Mouse (Mus musculus): ENCODE data around the gene Ift81. TPM values are rescaled to one million over a fixed set of nuclear protein-coding genes. Genes with fewer than 3 reads are reported as not detected.
A peak's percentile ranks its signal among the peaks of the same experiment; 100 is the strongest.

The Ift81 gene
- polyA plus RNA-seq, 1 experiment = 3.4 TPM

DNA sequence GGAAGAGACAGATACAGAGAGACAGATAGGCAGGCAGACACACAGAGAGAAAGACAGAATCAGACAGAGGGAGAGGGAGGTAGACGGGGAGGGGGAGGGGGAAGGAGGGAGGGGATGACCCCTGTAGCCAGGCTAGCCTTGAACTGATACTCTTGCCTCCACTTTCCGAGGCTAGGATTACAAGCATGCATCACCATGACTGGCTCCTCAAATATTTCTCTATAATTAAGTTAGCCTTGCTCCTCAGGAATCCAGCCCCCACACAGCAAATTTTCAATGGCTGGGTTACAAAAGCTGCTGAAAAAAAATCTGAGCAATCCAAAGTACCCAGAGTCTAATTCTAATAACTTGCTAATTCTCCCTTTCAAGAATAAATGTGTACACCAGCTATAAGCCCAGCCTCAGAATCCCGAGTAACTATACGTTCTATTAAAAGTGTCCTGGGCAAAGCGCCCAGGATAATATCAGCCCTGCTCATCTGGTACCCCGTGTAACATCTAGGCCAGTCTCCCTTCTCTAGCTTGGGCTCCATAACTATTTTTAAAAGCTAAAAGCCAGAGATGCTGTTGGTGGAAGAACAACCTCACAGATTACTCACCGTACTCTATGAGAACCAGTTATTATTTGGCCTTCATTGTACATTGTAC lies 37.5 kb downstream of the Ift81 start:
- WGBS = 52% methylated on average over 7 of the region's 7 CpGs
- H3K27ac ChIP-seq (ENCODE audit: insufficient read depth, low read depth, low read length) = no peak overlapping the region
- no peak for DNase-seq

DNA sequence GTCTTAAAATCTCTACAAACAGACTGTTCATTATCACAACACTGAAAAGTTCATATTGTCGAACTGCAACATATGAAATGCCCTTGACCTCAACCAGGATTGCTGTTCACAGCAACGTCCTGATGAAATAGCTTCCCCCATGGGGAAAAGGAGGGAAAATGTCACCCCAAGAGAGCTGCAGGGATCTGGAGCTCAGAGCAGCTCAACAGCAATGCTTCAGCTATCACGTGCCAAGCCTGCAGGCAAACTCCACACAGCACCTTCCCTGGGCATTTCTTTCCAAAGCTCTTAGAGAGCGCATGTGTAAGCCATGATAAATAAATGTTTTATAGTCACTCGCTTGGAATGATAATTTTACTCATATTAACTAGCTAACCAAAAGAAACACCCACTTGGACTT lies 42.3 kb downstream of the Ift81 start:
- WGBS = 42% methylated on average over 5 of the region's 5 CpGs
- Histone ChIP-seq H3K27ac (ENCODE audit: insufficient read depth, low read depth, low read length) (peak overlapping the region; percentile 10; the same call in 1 of the 2 replicates), H3K36me3 (ENCODE audit: control insufficient read depth, insufficient read depth, low read length) (0 out of 2 replicates have a peak, but pooled peaks cover 1% of the 10 kb centered on the region), H3K27me3 (replicated peaks; ENCODE audit: control insufficient read depth, insufficient read depth, low read length) (no peaks in the 10 kb centered on the region), H3K4me3 (ENCODE audit: insufficient read depth, low read depth, low read length) (no peak overlapping the region), H3K4me1 (ENCODE audit: control insufficient read depth, insufficient read depth, low read length) (peaks cover 3% of the 10 kb centered on the region; the same call in 1 of the 2 replicates)
- no peak for TF ChIP-seq CTCF (conservative IDR thresholded peaks at IDR 0.05; ENCODE audit: insufficient read depth, insufficient read length, low read depth, low read length)
- no peak for TF ChIP-seq POLR2A (IDR thresholded peaks at IDR 0.05; ENCODE audit: low read depth, low read length)
- peak; percentile 45 for DNase-seq

More for the DNA sequence above, 37.5 kb downstream of the Ift81 start:
- no peaks in the 10 kb centered on the region for H3K27me3 ChIP-seq (replicated peaks; ENCODE audit: control insufficient read depth, insufficient read depth, low read length)
- H3K4me1 ChIP-seq (ENCODE audit: control insufficient read depth, insufficient read depth, low read length) = no peaks in the 10 kb centered on the region; the same call in 1 of the 2 replicates
- no peak for TF ChIP-seq POLR2A (IDR thresholded peaks at IDR 0.05; ENCODE audit: low read depth, low read length)
- no peak for TF ChIP-seq CTCF (conservative IDR thresholded peaks at IDR 0.05; ENCODE audit: insufficient read depth, insufficient read length, low read depth, low read length)
- no peaks in the 10 kb centered on the region; the same call in 1 of the 2 replicates for H3K36me3 ChIP-seq (ENCODE audit: control insufficient read depth, insufficient read depth, low read length)
- no peak overlapping the region for H3K4me3 ChIP-seq (ENCODE audit: insufficient read depth, low read depth, low read length)

DNA sequence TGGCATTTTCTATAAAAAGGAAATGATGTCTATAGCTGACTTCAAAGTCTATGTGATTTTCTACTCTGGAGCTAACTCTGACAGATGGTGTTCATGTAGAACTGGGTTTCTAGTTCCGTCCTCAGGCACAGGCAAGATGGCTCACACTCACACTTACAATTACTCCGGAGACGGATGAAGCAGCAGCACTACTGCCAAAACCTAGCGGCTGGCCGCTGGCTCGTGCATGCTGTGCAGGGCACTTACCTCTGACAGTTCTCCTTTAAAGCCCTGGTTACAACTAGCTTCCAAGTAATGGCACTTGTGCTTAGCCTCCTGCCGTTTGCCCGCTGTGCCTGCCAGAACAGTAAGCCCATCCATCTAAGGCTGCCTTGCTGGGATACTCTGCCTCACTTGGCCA lies 47.7 kb downstream of the Ift81 start:
- 0 out of 2 replicates have a peak, but pooled peaks cover 1% of the 10 kb centered on the region for H3K36me3 ChIP-seq (ENCODE audit: control insufficient read depth, insufficient read depth, low read length)
- H3K4me1 ChIP-seq (ENCODE audit: control insufficient read depth, insufficient read depth, low read length) = peaks cover 3% of the 10 kb centered on the region; the same call in 1 of the 2 replicates
- no peak overlapping the region for H3K4me3 ChIP-seq (ENCODE audit: insufficient read depth, low read depth, low read length)
- no peaks in the 10 kb centered on the region for H3K27me3 ChIP-seq (replicated peaks; ENCODE audit: control insufficient read depth, insufficient read depth, low read length)
- WGBS = 87% methylated on average over 8 of the region's 8 CpGs
- no peak for TF ChIP-seq CTCF (conservative IDR thresholded peaks at IDR 0.05; ENCODE audit: insufficient read depth, insufficient read length, low read depth, low read length)
- TF ChIP-seq POLR2A (IDR thresholded peaks at IDR 0.05; ENCODE audit: low read depth, low read length) = no peak
- H3K27ac ChIP-seq (ENCODE audit: insufficient read depth, low read depth, low read length) = no peak overlapping the region
- DNase-seq = no peak

DNA sequence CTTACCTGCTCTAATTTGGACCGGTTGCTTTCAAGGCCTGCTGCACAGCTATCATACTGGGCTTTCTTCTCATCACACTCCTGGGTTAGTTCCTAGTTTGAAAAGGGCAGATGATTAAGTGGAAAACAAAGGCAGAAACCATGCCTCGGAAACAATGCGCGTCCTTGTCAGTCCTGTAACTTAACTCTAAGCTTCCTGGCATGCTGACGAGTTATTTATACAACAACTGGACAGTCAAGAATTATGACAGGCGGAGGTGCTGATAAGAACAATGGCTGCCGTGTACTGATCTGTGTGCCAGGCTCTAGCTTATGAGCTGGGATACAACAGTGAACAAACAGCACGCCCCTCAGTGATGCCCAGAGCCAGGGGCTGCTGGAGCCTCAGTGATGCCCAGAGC lies 53.7 kb downstream of the Ift81 start:
- DNase-seq = no peak
- WGBS = 66% methylated on average over 8 of the region's 8 CpGs
- Histone ChIP-seq H3K36me3 (ENCODE audit: control insufficient read depth, insufficient read depth, low read length) (no peaks in the 10 kb centered on the region; the same call in 1 of the 2 replicates), H3K27ac (ENCODE audit: insufficient read depth, low read depth, low read length) (no peak overlapping the region), H3K4me1 (ENCODE audit: control insufficient read depth, insufficient read depth, low read length) (no peaks in the 10 kb centered on the region), H3K4me3 (ENCODE audit: insufficient read depth, low read depth, low read length) (no peak overlapping the region), H3K27me3 (replicated peaks; ENCODE audit: control insufficient read depth, insufficient read depth, low read length) (no peaks in the 10 kb centered on the region)
- TF ChIP-seq POLR2A (IDR thresholded peaks at IDR 0.05; ENCODE audit: low read depth, low read length) (no peak), CTCF (conservative IDR thresholded peaks at IDR 0.05; ENCODE audit: insufficient read depth, insufficient read length, low read depth, low read length) (no peak)

DNA sequence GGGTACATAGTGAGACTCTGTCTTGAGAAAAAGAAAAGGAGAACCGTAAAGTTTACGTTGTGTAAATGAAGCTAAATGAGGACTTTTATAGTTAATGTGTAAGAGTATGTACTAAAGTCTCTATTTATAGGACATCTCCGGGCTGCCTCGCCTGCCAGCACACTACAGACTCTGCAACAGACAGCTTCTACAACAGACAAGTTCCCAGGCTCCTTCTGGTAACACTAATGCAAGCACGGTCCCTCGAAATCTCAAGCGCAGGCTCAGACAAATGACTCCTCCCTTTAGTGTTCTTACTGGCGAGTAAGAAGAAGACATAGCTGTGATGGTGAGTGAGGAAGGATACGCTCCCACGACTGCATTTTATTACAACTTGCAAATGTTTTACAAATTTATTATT lies 56.2 kb downstream of the Ift81 start:
- TF ChIP-seq CTCF (conservative IDR thresholded peaks at IDR 0.05; ENCODE audit: insufficient read depth, insufficient read length, low read depth, low read length) (no peak), POLR2A (IDR thresholded peaks at IDR 0.05; ENCODE audit: low read depth, low read length) (no peak)
- 71% methylated on average over 10 of the region's 10 CpGs for WGBS
- H3K27ac ChIP-seq (ENCODE audit: insufficient read depth, low read depth, low read length) = no peak overlapping the region

DNA sequence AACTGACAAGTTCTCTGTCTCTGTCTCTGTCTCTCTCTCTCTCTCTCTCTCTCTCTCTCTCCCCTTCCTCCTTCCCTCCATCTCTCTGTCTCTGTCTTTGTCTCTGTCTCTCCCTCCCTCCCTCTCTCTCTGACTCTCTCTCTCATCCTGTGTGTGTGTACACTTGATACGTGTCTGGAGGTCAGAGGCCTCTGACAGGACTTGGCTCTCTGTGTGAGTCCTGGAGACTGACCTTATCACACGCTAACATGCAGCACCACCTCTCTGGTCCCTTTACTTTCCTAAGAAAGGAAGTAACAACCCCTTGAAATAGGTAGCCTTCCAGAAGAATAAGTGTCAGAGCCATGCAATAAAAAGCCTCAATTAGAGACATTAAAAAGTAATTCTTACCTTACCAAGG lies 59.2 kb downstream of the Ift81 start:
- Histone ChIP-seq H3K27ac (ENCODE audit: insufficient read depth, low read depth, low read length) (no peak overlapping the region), H3K4me1 (ENCODE audit: control insufficient read depth, insufficient read depth, low read length) (no peaks in the 10 kb centered on the region), H3K36me3 (ENCODE audit: control insufficient read depth, insufficient read depth, low read length) (no peaks in the 10 kb centered on the region; the same call in 1 of the 2 replicates), H3K4me3 (ENCODE audit: insufficient read depth, low read depth, low read length) (no peak overlapping the region), H3K27me3 (replicated peaks; ENCODE audit: control insufficient read depth, insufficient read depth, low read length) (no peaks in the 10 kb centered on the region)
- TF ChIP-seq CTCF (conservative IDR thresholded peaks at IDR 0.05; ENCODE audit: insufficient read depth, insufficient read length, low read depth, low read length) = no peak
- no peak for TF ChIP-seq POLR2A (IDR thresholded peaks at IDR 0.05; ENCODE audit: low read depth, low read length)
- 59% methylated on average over 2 of the region's 2 CpGs for WGBS
- DNase-seq = no peak

More for the DNA sequence above, 56.2 kb downstream of the Ift81 start:
- H3K27me3 ChIP-seq (replicated peaks; ENCODE audit: control insufficient read depth, insufficient read depth, low read length) = no peaks in the 10 kb centered on the region
- no peak for DNase-seq
- H3K4me3 ChIP-seq (ENCODE audit: insufficient read depth, low read depth, low read length) = no peak overlapping the region
- H3K36me3 ChIP-seq (ENCODE audit: control insufficient read depth, insufficient read depth, low read length) = no peaks in the 10 kb centered on the region; the same call in 1 of the 2 replicates
- H3K4me1 ChIP-seq (ENCODE audit: control insufficient read depth, insufficient read depth, low read length) = no peaks in the 10 kb centered on the region

DNA sequence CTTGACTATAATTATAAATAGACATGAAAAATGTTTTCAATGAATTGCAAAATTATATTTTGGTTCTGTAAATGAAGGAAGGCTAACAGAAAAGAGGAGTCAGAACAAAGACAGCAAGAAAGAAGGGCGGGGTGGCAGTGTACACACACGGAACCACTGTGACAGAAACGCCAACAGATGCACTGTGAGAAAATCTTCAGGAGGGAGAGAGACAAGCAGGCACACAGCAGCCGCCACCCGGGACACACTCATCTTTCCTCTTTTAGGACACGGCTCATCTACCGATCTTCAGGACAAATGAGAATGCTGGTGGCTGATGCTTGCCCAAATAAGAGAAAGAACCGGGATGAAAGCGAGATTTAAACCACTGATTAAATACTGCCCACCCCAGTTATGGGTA lies 61.7 kb downstream of the Ift81 start:
- H3K27ac ChIP-seq (ENCODE audit: insufficient read depth, low read depth, low read length) = no peak overlapping the region
- no peak overlapping the region for H3K4me3 ChIP-seq (ENCODE audit: insufficient read depth, low read depth, low read length)
- TF ChIP-seq CTCF (conservative IDR thresholded peaks at IDR 0.05; ENCODE audit: insufficient read depth, insufficient read length, low read depth, low read length) (no peak), POLR2A (IDR thresholded peaks at IDR 0.05; ENCODE audit: low read depth, low read length) (no peak)
- H3K27me3 ChIP-seq (replicated peaks; ENCODE audit: control insufficient read depth, insufficient read depth, low read length) = no peaks in the 10 kb centered on the region
- H3K4me1 ChIP-seq (ENCODE audit: control insufficient read depth, insufficient read depth, low read length) = peaks cover 10% of the 10 kb centered on the region
- H3K36me3 ChIP-seq (ENCODE audit: control insufficient read depth, insufficient read depth, low read length) = no peaks in the 10 kb centered on the region
- no peak for DNase-seq
- WGBS = 90% methylated on average over 9 of the region's 9 CpGs

Data from kidney, adult 2 months (tissue).